Mouse (Mus musculus): Measurements from ENCODE around the gene Ephb3. TPM values are rescaled to one million over a fixed set of nuclear protein-coding genes. Genes with fewer than 3 reads are reported as not detected.
"Not testable (repeated sequence)": the region's sequence is repeated elsewhere in the genome, so short reads cannot be mapped to it uniquely, and the experiment has no call there.

Gene Ephb3
- total RNA-seq (2014; rRNA removed) (20.1 and 20.5 TPM in 2 replicates), polyA plus RNA-seq (2015; fragmentation: Nextera tagmentation; extraction: Ambion mirVana) (9.0 and 9.5 TPM in 2 replicates)

GRCm38 (mm10) chr16:21204367-21205092 lies at the start of gene Ephb3:
Gene Ephb3, plus strand, starts transcription at chr16:21204755.
- Histone ChIP-seq H3K27me3 (ENCODE audit: insufficient read depth, low read length) (no peaks in the 10 kb centered on the region), H3K4me2 (ENCODE audit: low read depth, low read length, poor library complexity, severe bottlenecking) (peak within 1 kb of the TSS; percentile 66), H3K9me3 (ENCODE audit: low read length) (no peaks in the 10 kb centered on the region), H3K36me3 (ENCODE audit: insufficient read depth, low read length) (no peaks in the 10 kb centered on the region), H3K4me1 (ENCODE audit: insufficient read depth, low read length) (0 out of 2 replicates have a peak, but pooled peaks cover 2% of the 10 kb centered on the region), H3K4me3 (ENCODE audit: low read depth, low read length) (peak within 1 kb of the TSS; percentile 95), H3K27ac (ENCODE audit: low read depth, low read length) (peak within 1 kb of the TSS; percentile 62), H3K9ac (replicated peaks; ENCODE audit: low read length, poor library complexity, severe bottlenecking) (peak within 1 kb of the TSS; percentile 85)
- ATAC-seq (ENCODE audit: low FRiP score) (peak; percentile 98), DNase-seq (ENCODE audit: low spot score) (peak; percentile 100)
- 0% methylated on average over 46 of the region's 51 CpGs for WGBS
- peak; percentile 88 for TF ChIP-seq CTCF (IDR thresholded peaks at IDR 0.05)

GRCm38 (mm10) chr16:21156261-21156660 lies 48.3 kb upstream of the Ephb3 start:
- not testable (repeated sequence) for DNase-seq (ENCODE audit: low spot score); H3K9me3 ChIP-seq (ENCODE audit: low read length); H3K4me3 ChIP-seq (ENCODE audit: low read depth, low read length); H3K4me1 ChIP-seq (ENCODE audit: insufficient read depth, low read length); H3K4me2 ChIP-seq (ENCODE audit: low read depth, low read length, poor library complexity, severe bottlenecking); H3K9ac ChIP-seq (replicated peaks; ENCODE audit: low read length, poor library complexity, severe bottlenecking); H3K27ac ChIP-seq (ENCODE audit: low read depth, low read length); H3K36me3 ChIP-seq (ENCODE audit: insufficient read depth, low read length); H3K27me3 ChIP-seq (ENCODE audit: insufficient read depth, low read length); ATAC-seq (ENCODE audit: low FRiP score)

GRCm38 (mm10) chr16:21159226-21159625 lies 45.3 kb upstream of the Ephb3 start:
- H3K36me3 ChIP-seq (ENCODE audit: insufficient read depth, low read length); H3K4me3 ChIP-seq (ENCODE audit: low read depth, low read length); H3K4me2 ChIP-seq (ENCODE audit: low read depth, low read length, poor library complexity, severe bottlenecking); H3K9me3 ChIP-seq (ENCODE audit: low read length); ATAC-seq (ENCODE audit: low FRiP score); H3K27me3 ChIP-seq (ENCODE audit: insufficient read depth, low read length); H3K4me1 ChIP-seq (ENCODE audit: insufficient read depth, low read length); DNase-seq (ENCODE audit: low spot score); H3K27ac ChIP-seq (ENCODE audit: low read depth, low read length); H3K9ac ChIP-seq (replicated peaks; ENCODE audit: low read length, poor library complexity, severe bottlenecking): not testable (repeated sequence)
- WGBS: 96% methylated on average over 1 of the region's 1 CpGs

GRCm38 (mm10) chr16:21163423-21163822 lies 41.1 kb upstream of the Ephb3 start:
- H3K9ac ChIP-seq (replicated peaks; ENCODE audit: low read length, poor library complexity, severe bottlenecking); H3K27ac ChIP-seq (ENCODE audit: low read depth, low read length); DNase-seq (ENCODE audit: low spot score); H3K4me2 ChIP-seq (ENCODE audit: low read depth, low read length, poor library complexity, severe bottlenecking); H3K27me3 ChIP-seq (ENCODE audit: insufficient read depth, low read length); H3K36me3 ChIP-seq (ENCODE audit: insufficient read depth, low read length); H3K4me3 ChIP-seq (ENCODE audit: low read depth, low read length); H3K4me1 ChIP-seq (ENCODE audit: insufficient read depth, low read length); H3K9me3 ChIP-seq (ENCODE audit: low read length); ATAC-seq (ENCODE audit: low FRiP score): not testable (repeated sequence)
- WGBS: 85% methylated on average over 3 of the region's 3 CpGs

- not testable (repeated sequence) for H3K36me3 ChIP-seq (ENCODE audit: insufficient read depth, low read length); H3K9ac ChIP-seq (replicated peaks; ENCODE audit: low read length, poor library complexity, severe bottlenecking); H3K4me1 ChIP-seq (ENCODE audit: insufficient read depth, low read length); H3K4me3 ChIP-seq (ENCODE audit: low read depth, low read length); H3K4me2 ChIP-seq (ENCODE audit: low read depth, low read length, poor library complexity, severe bottlenecking); H3K27me3 ChIP-seq (ENCODE audit: insufficient read depth, low read length); H3K27ac ChIP-seq (ENCODE audit: low read depth, low read length); DNase-seq (ENCODE audit: low spot score); H3K9me3 ChIP-seq (ENCODE audit: low read length)
- WGBS: 17% methylated on average over 15 of the region's 19 CpGs
- ATAC-seq (ENCODE audit: low FRiP score): peak; percentile 80
- 0 out of 2 replicates have a peak, but pooled peaks have one; percentile 12 for TF ChIP-seq CTCF (IDR thresholded peaks at IDR 0.05)
Measured at GRCm38 (mm10) chr16:21165343-21166220, 39.0 kb upstream of the Ephb3 start.

GRCm38 (mm10) chr16:21168730-21169129 lies 35.8 kb upstream of the Ephb3 start:
- ATAC-seq (ENCODE audit: low FRiP score): no peak
- Histone ChIP-seq H3K4me1 (ENCODE audit: insufficient read depth, low read length) (no peaks in the 10 kb centered on the region), H3K9ac (replicated peaks; ENCODE audit: low read length, poor library complexity, severe bottlenecking) (no peak overlapping the region), H3K36me3 (ENCODE audit: insufficient read depth, low read length) (no peaks in the 10 kb centered on the region), H3K27ac (ENCODE audit: low read depth, low read length) (no peak overlapping the region), H3K4me3 (ENCODE audit: low read depth, low read length) (no peak overlapping the region), H3K9me3 (ENCODE audit: low read length) (no peaks in the 10 kb centered on the region), H3K4me2 (ENCODE audit: low read depth, low read length, poor library complexity, severe bottlenecking) (no peak overlapping the region), H3K27me3 (ENCODE audit: insufficient read depth, low read length) (no peaks in the 10 kb centered on the region)
- 88% methylated on average over 13 of the region's 13 CpGs for WGBS
- TF ChIP-seq CTCF (IDR thresholded peaks at IDR 0.05): no peak
- DNase-seq (ENCODE audit: low spot score): no peak
